Mouse (Mus musculus): ENCODE data around the gene Vstm2b. TPM values are rescaled to one million over a fixed set of nuclear protein-coding genes. Genes with fewer than 3 reads are reported as not detected.

Vstm2b gene
- 0.74 and 1.1 TPM in 2 replicates for total RNA-seq (2021)
- long read RNA-seq, experiment 1, partial matches to known transcripts, result 0 of 1 reads
- long read RNA-seq, experiment 1, other reads (novel, unspliced or antisense), result 0 of 1 reads
- long read RNA-seq, experiment 2, result 0 reads

GRCm38 (mm10) chr7:40898096-40898710 is at the start of gene Vstm2b:
TSS of gene Vstm2b (plus strand) at chr7:40898328.
- no peak for DNase-seq

DNA sequence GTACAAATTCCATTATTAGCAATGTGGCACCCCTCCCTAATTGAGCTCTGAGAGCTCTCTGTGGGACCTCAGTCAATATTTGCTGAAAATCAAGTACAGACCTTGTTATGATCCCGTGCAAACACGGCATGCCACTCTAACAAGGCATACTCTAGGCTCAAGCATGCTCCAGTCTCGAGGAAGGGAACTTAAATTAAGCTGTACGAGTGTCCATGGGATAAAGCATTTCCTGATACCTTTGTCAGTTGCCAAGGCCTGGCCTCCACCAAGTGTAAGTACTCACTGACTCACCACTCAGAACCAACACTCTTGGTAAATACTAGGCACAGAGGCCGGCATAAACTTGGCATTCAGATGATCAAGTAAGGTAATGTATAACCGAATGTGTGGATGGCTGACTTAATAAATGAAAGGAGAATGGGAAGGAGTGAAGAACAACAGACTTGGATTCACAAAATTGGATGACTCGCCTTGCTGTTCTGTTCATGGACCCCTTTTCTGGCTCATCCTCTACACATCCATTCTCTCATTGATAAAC is 42.0 kb upstream of the Vstm2b start:
- DNase-seq, result no peak

DNA sequence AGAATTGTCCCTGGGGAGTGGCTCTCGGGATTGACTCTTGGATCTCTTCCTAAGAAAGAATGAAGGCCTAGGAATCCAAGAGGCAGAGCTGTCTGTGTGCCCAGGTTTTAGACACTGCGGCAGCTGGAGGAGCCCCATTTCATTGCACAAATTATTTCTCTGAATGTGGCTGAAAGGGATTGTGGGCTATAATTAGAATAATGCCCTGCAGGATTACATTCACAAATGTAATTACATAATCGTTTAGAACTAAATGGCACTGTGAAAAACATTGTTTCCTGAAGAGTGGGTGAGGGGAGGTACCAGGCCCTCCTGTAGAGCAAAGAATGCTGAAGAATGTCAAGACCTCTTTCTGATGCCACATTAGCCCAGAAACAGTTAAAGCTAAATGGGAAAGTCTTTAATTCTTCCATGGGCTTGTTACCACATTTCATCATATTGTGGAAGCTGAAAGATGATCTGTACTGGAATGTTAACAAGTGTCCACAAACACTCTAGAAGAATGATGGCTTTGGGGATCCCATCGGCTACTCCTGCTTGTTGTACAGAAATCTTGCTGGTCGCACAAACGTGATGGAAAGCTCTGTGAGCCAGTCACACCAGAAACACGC is 24.6 kb upstream of the Vstm2b start:
- peak; percentile 35 for DNase-seq

DNA sequence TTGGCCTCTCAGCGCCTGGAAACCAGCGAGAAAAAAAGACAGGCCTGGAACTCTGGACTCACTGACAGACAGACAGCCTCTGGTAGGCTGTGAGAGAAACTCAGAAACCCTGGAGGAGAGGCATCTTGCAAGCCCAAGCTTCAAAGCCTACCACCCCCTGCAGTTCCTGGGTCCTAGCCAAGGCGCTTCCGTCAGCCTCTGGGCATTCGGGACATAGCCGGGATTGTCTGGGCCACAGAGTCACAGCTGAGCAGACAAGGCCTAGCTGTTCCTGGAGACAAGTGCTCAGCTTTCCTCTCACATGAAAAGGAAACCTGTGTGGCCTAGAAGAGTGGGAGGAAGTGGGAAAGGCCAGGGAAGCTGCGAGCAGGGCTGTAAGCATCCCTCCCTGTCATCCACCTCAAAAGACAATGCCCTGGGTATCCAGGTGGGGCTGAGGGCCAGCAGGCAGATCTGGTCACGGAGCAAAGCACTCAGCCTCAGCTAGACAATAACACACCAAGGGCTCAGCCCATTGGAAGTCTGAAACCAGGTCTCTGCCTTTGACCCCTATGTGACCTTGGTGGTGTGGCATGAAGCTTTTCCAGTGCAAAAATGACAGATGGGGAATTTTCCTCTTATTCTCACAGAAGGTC is 13.2 kb upstream of the Vstm2b start:
- no peak for DNase-seq

GRCm38 (mm10) chr7:40888358-40888757 is 9.8 kb upstream of the Vstm2b start:
- no peak for DNase-seq

GRCm38 (mm10) chr7:40896964-40897363 is 1.2 kb upstream of the Vstm2b start:
- DNase-seq, result no peak

DNA sequence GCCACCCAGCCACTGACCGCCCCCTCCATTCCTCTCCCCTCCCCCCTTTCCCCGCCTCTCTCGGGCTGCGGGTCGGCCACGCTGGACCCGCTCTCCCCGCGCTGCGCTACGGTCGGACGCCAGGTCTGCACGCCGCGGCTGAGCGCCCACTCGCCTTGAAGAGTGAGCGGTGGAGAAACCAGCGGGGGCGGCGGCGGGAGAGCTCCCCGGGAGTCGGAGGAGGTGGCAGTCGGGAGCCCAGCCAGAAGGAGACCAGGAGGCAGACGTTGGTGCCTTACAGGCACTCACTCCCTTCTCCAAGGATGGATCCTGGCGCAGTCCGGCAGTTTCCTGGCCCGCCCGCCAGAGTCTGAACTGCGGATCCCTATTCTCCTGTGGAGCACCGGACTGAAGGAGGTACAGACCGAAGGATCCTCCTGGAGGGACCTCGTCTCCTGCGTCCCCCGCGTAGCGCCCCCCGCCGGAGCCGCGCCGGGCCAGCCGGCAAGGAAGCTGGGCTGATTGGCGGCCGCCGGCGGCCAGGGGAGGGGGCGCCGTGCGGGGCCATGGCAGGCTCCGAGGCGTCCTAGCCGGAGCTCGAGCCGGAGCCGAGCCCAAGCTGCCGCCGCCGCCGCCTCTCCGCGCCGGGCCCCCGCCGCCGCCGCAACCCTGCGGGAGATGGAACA is 715 bp downstream of the Vstm2b start:
- peak; percentile 12 for DNase-seq

GRCm38 (mm10) chr7:40899376-40900265 is 1.5 kb downstream of the Vstm2b start:
- DNase-seq, result peak; percentile 13

- peak; percentile 66 for DNase-seq
Observed at GRCm38 (mm10) chr7:40901201-40901600, 3.1 kb downstream of the Vstm2b start.

DNA sequence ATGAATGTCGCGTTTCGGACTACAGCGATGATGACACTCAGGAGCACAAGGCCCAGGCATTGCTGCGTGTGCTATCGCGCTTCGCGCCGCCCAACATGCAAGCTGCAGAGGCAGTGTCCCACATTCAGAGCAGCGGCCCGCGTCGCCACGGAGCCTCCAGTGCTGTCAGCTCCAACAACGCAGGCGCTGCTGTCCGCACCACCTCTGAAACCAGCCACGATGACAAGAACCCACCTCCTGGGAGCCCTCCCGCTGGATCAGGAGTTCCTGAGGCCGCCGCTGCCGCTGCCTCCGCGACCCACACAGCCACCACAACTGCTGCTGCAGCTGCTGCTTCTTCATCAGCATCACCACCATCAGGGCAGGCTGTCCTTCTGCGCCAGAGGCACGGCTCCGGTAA is 4.4 kb downstream of the Vstm2b start:
- DNase-seq, result no peak

DNA sequence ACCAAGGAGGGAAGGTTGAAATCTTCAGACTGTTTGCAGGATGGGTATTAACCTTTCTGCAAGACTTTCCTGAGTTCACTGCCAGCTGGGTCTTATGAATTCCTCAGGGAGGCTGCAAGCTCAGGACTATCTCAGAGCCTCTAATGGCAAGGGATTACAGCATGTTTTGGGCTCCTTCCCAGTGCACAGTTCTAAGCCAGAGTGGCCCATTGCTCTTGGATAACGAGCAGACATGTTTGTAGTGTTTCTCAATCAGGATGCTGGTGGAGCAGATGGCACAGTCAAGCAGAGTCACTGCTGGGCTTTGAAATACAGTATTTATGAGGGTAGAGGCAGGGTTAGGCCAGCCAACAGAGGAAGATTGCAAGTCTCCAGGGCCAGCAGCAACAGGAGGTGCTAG is 8.4 kb downstream of the Vstm2b start:
- DNase-seq, result peak; percentile 50

- DNase-seq, result no peak
Observed at GRCm38 (mm10) chr7:40916761-40917160, 18.6 kb downstream of the Vstm2b start.

GRCm38 (mm10) chr7:40920118-40920517 is 22.0 kb downstream of the Vstm2b start:
- no peak for DNase-seq

DNA sequence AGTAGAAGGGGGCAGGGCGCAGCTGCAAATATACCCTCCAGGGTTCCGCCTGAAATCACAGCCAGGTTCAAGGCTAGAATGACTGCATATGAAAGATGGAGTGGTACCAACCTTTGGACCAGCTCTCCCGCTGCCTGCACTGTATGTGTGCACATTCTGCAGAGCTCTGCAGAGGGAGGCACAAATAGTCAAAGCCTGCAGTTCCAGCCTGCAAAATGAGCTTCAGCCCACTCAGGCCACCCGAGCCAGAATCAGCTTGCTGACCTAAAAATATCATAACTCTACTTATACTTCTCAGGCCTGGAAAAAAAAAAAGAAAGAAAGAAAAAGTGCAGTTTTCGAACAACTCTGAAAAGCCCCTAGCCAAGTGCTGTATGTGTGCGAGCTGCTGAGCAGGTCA is 23.2 kb downstream of the Vstm2b start:
- no peak for DNase-seq

GRCm38 (mm10) chr7:40922871-40923270 is 24.7 kb downstream of the Vstm2b start:
- DNase-seq, result no peak

DNA sequence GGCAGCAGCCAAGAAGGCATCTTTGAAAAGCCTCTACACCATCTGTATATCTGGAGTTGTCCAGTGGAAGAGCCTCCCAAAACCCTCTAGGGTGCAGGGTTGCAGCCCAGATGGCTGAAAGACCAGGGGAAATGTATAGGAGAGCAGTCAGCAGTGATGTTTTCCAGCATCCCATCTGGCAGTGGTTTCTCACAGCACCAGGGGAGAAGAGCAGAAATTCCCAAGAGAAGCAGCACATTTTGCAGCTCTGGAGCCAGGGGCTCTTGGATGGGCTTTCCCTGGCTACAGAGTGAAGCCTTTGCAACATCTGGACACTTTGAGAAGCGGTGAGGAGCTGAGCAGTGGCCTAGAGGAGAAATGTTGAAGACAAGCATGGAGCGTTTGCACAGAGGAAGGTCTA is 30.3 kb downstream of the Vstm2b start:
- no peak for DNase-seq

DNA sequence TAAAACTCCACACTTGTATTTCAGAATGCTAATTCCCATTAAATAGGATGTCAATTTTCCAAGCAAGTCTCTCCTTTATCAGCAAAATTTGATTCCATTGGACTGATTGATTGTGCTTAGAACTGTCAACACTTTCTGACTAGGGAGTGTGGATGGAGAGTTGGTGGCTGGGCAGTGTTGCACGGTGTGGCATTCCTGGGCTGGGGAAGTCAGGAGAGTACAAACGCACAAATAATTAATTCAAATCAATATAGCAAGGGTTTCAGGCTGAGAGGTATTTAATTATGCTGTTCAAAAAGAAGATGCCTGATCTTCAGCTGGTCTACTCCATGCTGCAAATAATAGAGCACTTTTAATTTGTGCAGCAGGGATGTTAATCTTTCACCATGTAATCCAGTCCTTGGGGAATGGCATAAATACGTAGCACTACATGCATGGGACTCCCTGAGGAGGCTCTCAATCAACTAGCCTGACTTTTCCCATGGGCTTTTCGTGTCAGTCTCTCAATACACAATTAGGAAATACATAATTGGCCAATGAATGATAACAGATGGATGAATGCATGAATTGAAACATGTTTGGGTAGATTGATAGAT is 38.6 kb downstream of the Vstm2b start:
- DNase-seq, result no peak

GRCm38 (mm10) chr7:40939371-40939770 is 41.2 kb downstream of the Vstm2b start:
- DNase-seq, result no peak

DNA sequence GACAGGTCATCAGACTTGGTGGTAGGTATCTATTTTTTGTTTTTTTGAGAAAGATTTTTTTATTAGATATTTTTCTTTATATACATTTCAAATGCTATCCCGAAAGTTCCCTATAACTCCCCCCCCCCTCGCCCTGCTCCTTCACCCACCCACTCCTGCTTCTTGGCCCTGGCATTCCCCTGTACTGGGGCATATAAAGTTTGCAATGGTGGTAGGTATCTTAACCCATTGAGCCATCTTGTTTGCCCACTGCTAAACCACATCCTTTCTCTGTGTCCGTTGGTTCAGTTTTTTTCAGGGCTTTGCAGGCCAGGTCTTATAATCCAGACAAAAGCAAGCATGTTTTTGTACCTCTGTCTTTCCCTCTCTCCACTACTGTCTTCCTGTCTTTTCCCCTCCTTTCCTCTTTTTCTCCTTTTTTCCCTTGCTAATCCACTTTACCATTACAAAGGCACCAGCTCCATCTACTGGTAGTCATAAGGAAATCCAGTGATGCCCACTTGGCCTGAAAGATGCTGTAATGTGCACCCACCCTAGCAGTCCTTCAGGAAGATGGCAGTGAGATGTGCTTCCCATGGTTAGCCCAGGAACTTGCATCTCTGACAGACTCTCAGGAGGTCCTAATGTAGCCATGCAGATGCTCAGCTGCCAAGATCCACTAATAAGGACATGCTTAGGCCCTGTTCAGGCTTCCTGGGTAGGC is 44.3 kb downstream of the Vstm2b start:
- DNase-seq, result no peak

Data from adrenal gland, postnatal 14 days (tissue).